In the genomic region with DNA sequence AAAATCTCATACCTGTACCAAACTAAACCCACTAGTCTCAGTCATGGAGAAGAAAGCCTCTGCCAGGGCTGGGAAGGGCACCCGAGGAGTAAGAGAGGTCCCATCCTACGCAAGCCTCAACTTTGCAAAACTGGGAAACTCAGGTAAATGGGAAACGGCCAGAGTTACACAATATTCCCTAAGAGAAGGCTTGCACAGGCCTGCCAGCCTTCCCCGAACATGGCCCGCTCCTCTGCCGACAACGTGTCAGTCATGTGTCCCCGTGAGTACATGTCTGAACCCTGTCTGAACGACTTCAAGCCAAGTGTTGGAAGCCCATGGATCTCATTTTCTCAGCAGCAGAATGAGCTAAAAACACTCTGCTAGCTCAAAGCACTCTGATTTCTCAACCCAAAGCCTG, we compare ENCODE assay signal across 10 mouse cellular contexts. TPM values are rescaled to one million over a fixed set of nuclear protein-coding genes. Genes with fewer than 3 reads are reported as not detected.
DNase-seq lines count a peak whose midpoint lies in the region; ATAC-seq and TF ChIP-seq lines count a peak whose summit lies in the region.
"Had no signal": no experiment of that assay in that cellular context is flagged by ENCODE, and none has a peak within 500 bp of the region (broad histone marks: within the 10 kb centered on the region; RNA-seq: fewer than 3 reads in every experiment).

No protein-coding gene starts in this region.

- no peak overlapping the region for H3K9ac ChIP-seq in heart, postnatal 0 days (replicated peaks; ENCODE audit: low read depth, low read length)
- peak overlapping the region; percentile 90; the same call in 1 of the 2 replicates for H3K9ac ChIP-seq in hindbrain, embryonic 15.5 days
- H3K9ac ChIP-seq in midbrain, embryonic 15.5 days, result peak overlapping the region; percentile 92; the same call in 1 of the 2 replicates

- H3K27ac ChIP-seq in heart, postnatal 0 days (ENCODE audit: low read depth), result no peak overlapping the region
- no peak overlapping the region for H3K27ac ChIP-seq in hindbrain, embryonic 15.5 days (replicated peaks)
- no peak overlapping the region for H3K27ac ChIP-seq in midbrain, embryonic 15.5 days
- H3K27ac ChIP-seq: kidney, postnatal 0 days had no signal

- H3K4me2 ChIP-seq in heart, postnatal 0 days (ENCODE audit: low read depth, low read length), result 0 out of 2 replicates have a peak overlapping the region, but pooled peaks have one; percentile 15
- peak overlapping the region; percentile 84 for H3K4me2 ChIP-seq in hindbrain, embryonic 15.5 days
- H3K4me2 ChIP-seq in midbrain, embryonic 15.5 days, result peak overlapping the region; percentile 63

- no peak for DNase-seq in heart, postnatal 0 days (ENCODE audit: low spot score)
- no peak for DNase-seq in heart, adult 9 months (ENCODE audit: low spot score in 2 of 2)
- peak; percentile 88 for DNase-seq in fat pad, adult 2 months (ENCODE audit: extremely low read depth, low read depth, low spot score)
- no peak for DNase-seq in embryo, embryonic 10.5 days (ENCODE audit: low spot score)
- no peak for DNase-seq in gastrocnemius, postnatal 14 days
- no peak for DNase-seq in ovary, postnatal 10 days (ENCODE audit: low spot score)
- DNase-seq: adrenal gland, postnatal 36 days had no signal

- H3K9me3 ChIP-seq in heart, postnatal 0 days (replicated peaks; ENCODE audit: control insufficient read depth, low read length), result no peaks in the 10 kb centered on the region
- H3K9me3 ChIP-seq in hindbrain, embryonic 15.5 days, result no peaks in the 10 kb centered on the region
- no peaks in the 10 kb centered on the region for H3K9me3 ChIP-seq in midbrain, embryonic 15.5 days

- TF ChIP-seq EP300 in heart, postnatal 0 days (IDR thresholded peaks at IDR 0.05; ENCODE audit: low read depth), result no peak

- 66% methylated on average over 9 of the region's 9 CpGs for WGBS in heart, postnatal 0 days
- WGBS in hindbrain, embryonic 15.5 days, result 88% methylated on average over 9 of the region's 9 CpGs
- WGBS in midbrain, embryonic 15.5 days, result 88% methylated on average over 9 of the region's 9 CpGs

- no peak overlapping the region for H3K4me3 ChIP-seq in heart, postnatal 0 days (ENCODE audit: low read depth, low read length)
- peak overlapping the region; percentile 78 for H3K4me3 ChIP-seq in hindbrain, embryonic 15.5 days
- peak overlapping the region; percentile 91 for H3K4me3 ChIP-seq in midbrain, embryonic 15.5 days

- no peak for TF ChIP-seq CTCF in heart, postnatal 0 days (IDR thresholded peaks at IDR 0.05; ENCODE audit: low read depth)

- no peaks in the 10 kb centered on the region for H3K27me3 ChIP-seq in heart, postnatal 0 days (ENCODE audit: control insufficient read depth, insufficient read depth, low read length)
- no peaks in the 10 kb centered on the region for H3K27me3 ChIP-seq in hindbrain, embryonic 15.5 days
- H3K27me3 ChIP-seq in midbrain, embryonic 15.5 days (replicated peaks), result no peaks in the 10 kb centered on the region

- peaks cover 25% of the 10 kb centered on the region for H3K36me3 ChIP-seq in heart, postnatal 0 days (replicated peaks; ENCODE audit: control insufficient read depth, insufficient read depth, low read length)
- peaks cover 27% of the 10 kb centered on the region for H3K36me3 ChIP-seq in hindbrain, embryonic 15.5 days
- H3K36me3 ChIP-seq in midbrain, embryonic 15.5 days (replicated peaks), result peaks cover 23% of the 10 kb centered on the region

- ATAC-seq in heart, postnatal 0 days (ENCODE audit: insufficient read depth, low read depth), result no peak
- ATAC-seq in hindbrain, embryonic 15.5 days (ENCODE audit: low FRiP score, low read depth), result no peak
- no peak for ATAC-seq in midbrain, embryonic 15.5 days (replicated peaks)

- peaks cover 24% of the 10 kb centered on the region for H3K4me1 ChIP-seq in heart, postnatal 0 days (ENCODE audit: control insufficient read depth, insufficient read depth)
- H3K4me1 ChIP-seq in hindbrain, embryonic 15.5 days (replicated peaks), result peaks cover 28% of the 10 kb centered on the region
- H3K4me1 ChIP-seq in midbrain, embryonic 15.5 days, result peaks cover 30% of the 10 kb centered on the region

- intact Hi-C loops in gastrocnemius, postnatal 14 days (cut with DNase I; ENCODE audit: low total_unique reads), result no loop called here

RNA-seq across cellular contexts. Expression of gene Pcyox1, which starts 1.9 kb away (rescaled TPM):
- 44.5 and 55.8 TPM in 2 replicates for total RNA-seq in heart, postnatal 0 days (2014; rRNA removed; ENCODE audit: low replicate concordance)
- 44.5 and 44.7 TPM in 2 replicates for polyA plus RNA-seq in heart, postnatal 0 days (2015; fragmentation: Nextera tagmentation; extraction: Ambion mirVana)
- 84.7 and 90.1 TPM in 2 replicates for polyA plus RNA-seq in hindbrain, embryonic 15.5 days (2015; fragmentation: Nextera tagmentation; extraction: Ambion mirVana)
- 93.3 and 96.5 TPM in 2 replicates for polyA plus RNA-seq in midbrain, embryonic 15.5 days (2015; fragmentation: Nextera tagmentation; extraction: Ambion mirVana)
- total RNA-seq in gastrocnemius, postnatal 14 days (2021), result 10 to 100 TPM; 63.0 to 63.1 TPM

RNA-seq across cellular contexts. Expression of gene Tia1, which starts 9.0 kb away (rescaled TPM):
- 50.5 and 76.7 TPM in 2 replicates for total RNA-seq in heart, postnatal 0 days (2014; rRNA removed; ENCODE audit: low replicate concordance)
- polyA plus RNA-seq in heart, postnatal 0 days (2015; fragmentation: Nextera tagmentation; extraction: Ambion mirVana), result 67.8 and 72.0 TPM in 2 replicates
- 275 and 283 TPM in 2 replicates for polyA plus RNA-seq in hindbrain, embryonic 15.5 days (2015; fragmentation: Nextera tagmentation; extraction: Ambion mirVana)
- 334 and 360 TPM in 2 replicates for polyA plus RNA-seq in midbrain, embryonic 15.5 days (2015; fragmentation: Nextera tagmentation; extraction: Ambion mirVana)
- 10 to 100 TPM; 21.5 to 25.2 TPM for total RNA-seq in gastrocnemius, postnatal 14 days (2021)

RNA-seq across cellular contexts. Expression of gene Snrpg, which starts 23.9 kb away (rescaled TPM):
- 35.6 and 52.8 TPM in 2 replicates for total RNA-seq in heart, postnatal 0 days (2014; rRNA removed; ENCODE audit: low replicate concordance)
- polyA plus RNA-seq in heart, postnatal 0 days (2015; fragmentation: Nextera tagmentation; extraction: Ambion mirVana), result 159 and 170 TPM in 2 replicates
- polyA plus RNA-seq in hindbrain, embryonic 15.5 days (2015; fragmentation: Nextera tagmentation; extraction: Ambion mirVana), result 346 and 401 TPM in 2 replicates
- 377 and 389 TPM in 2 replicates for polyA plus RNA-seq in midbrain, embryonic 15.5 days (2015; fragmentation: Nextera tagmentation; extraction: Ambion mirVana)
- total RNA-seq in gastrocnemius, postnatal 14 days (2021), result 10 to 100 TPM; 32.4 to 45.6 TPM

RNA-seq across cellular contexts. Expression of gene Fam136a, which starts 29.6 kb away (rescaled TPM):
- total RNA-seq in heart, postnatal 0 days (2014; rRNA removed; ENCODE audit: low replicate concordance), result 44.3 and 48.2 TPM in 2 replicates
- polyA plus RNA-seq in heart, postnatal 0 days (2015; fragmentation: Nextera tagmentation; extraction: Ambion mirVana), result 75.9 TPM in 2 replicates
- 106 and 108 TPM in 2 replicates for polyA plus RNA-seq in hindbrain, embryonic 15.5 days (2015; fragmentation: Nextera tagmentation; extraction: Ambion mirVana)
- polyA plus RNA-seq in midbrain, embryonic 15.5 days (2015; fragmentation: Nextera tagmentation; extraction: Ambion mirVana), result 118 and 122 TPM in 2 replicates
- 10 to 100 TPM; 18.3 to 21.6 TPM for total RNA-seq in gastrocnemius, postnatal 14 days (2021)

RNA-seq across cellular contexts. Expression of gene Gm44790, which starts 31.4 kb away (rescaled TPM):
- 0.46 TPM in 1 of 2 replicates, not detected in the other for total RNA-seq in heart, postnatal 0 days (2014; rRNA removed; ENCODE audit: low replicate concordance)
- polyA plus RNA-seq in heart, postnatal 0 days (2015; fragmentation: Nextera tagmentation; extraction: Ambion mirVana), result not detected in 2 replicates
- polyA plus RNA-seq in hindbrain, embryonic 15.5 days (2015; fragmentation: Nextera tagmentation; extraction: Ambion mirVana), result 1.2 TPM in 2 replicates
- not detected in 2 replicates for polyA plus RNA-seq in midbrain, embryonic 15.5 days (2015; fragmentation: Nextera tagmentation; extraction: Ambion mirVana)
- total RNA-seq in gastrocnemius, postnatal 14 days (2021), result under 1 TPM in 1 of 2 experiments, not detected in 1; 0.47 TPM
- total RNA-seq: adrenal gland, postnatal 36 days had no signal
- polyA plus RNA-seq: kidney, postnatal 0 days had no signal

Comparison
In these comparisons a context has a peak if more than half of its experiments do, and no peak if none do; other contexts are left out.
1. H3K4me2 ChIP-seq: peak in every context shown above with its lines; median percentile 84 in hindbrain, embryonic 15.5 days; 63 in midbrain, embryonic 15.5 days; 15 in heart, postnatal 0 days.